Mouse (Mus musculus) spleen, adult 10 weeks (tissue): ENCODE measurements around the gene Lrrc8c. TPM values are rescaled to one million over a fixed set of nuclear protein-coding genes. Genes with fewer than 3 reads are reported as not detected.

ENCODE experiments used
- polyA plus RNA-seq: library from polyadenylated mRNA; stranded (reverse); fragments of 350-450 nt; fragmentation: Illumina TruSeq; extraction: RNeasy Lipid Tissue Mini Kit (QIAGEN cat#74804); gene quantifications from one replicate; pipeline ENCODE4 v1.2.3, GENCODE M21; 2015; ENCODE audit warnings: low replicate concordance; ENCODE audit not compliant: insufficient read depth

Lrrc8c gene
- polyA plus RNA-seq: 30.8 TPM

GRCm38 (mm10) chr5:105519096-105519975, at the start of gene Lrrc8c:
Gene Lrrc8c (plus strand): TSS chr5:105519388.

Other genes starting within 250 kb of the Lrrc8c start
- gene Gm43302, start 225.7 kb upstream of the Lrrc8c start, polyA plus RNA-seq: not detected
- 36.3 TPM for gene Gbp6, start 225.7 kb upstream of the Lrrc8c start, polyA plus RNA-seq
- 10.1 TPM for gene Lrrc8b, start 103.6 kb upstream of the Lrrc8c start, polyA plus RNA-seq
- 17.1 TPM for gene Lrrc8d, start 180.6 kb downstream of the Lrrc8c start, polyA plus RNA-seq